Mouse (Mus musculus): ENCODE results near the gene Psmd11. TPM values are rescaled to one million over a fixed set of nuclear protein-coding genes. Genes with fewer than 3 reads are reported as not detected.

The Psmd11 gene
- polyA plus RNA-seq, 2 experiments from 2014 or later, result 258 to 279 TPM

DNA sequence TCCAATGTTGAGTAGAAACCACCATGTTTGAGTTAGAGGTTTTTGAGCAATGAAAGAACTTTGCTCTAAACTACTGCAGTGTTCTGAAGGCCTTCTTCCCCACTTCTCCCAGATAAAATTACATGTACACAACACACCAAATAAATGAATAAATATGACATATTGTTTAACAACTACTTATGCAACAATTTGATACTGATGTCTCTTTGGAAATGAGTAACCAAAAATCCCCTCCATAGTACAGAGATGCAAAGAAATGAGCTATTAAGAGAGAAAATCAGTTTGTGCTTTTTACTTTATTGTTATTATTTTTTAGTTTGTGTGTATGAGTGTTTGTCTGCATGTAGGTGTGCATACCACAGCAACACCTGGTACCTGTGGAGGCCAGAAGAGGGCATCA lies 78.1 kb downstream of the Psmd11 start:
- no peak for ATAC-seq

DNA sequence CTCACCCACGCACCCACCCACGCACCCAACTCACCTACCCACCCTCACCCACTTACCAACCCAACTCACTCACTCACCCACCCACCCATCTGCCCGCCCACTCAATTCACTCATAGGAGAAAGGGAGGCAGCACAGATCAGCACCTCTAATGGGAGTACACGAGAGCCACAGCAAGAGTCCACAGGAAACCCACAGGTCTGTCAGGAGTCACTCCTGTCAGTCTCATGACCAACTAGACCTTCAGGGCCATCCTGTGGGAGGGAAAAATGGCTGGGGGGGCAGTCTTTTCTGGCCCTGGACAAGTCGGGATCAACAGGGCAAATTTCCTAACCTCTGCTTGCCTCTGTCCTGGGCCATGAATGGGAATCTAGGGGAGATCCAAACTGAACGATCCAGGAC lies 79.4 kb downstream of the Psmd11 start:
- ATAC-seq, result no peak

DNA sequence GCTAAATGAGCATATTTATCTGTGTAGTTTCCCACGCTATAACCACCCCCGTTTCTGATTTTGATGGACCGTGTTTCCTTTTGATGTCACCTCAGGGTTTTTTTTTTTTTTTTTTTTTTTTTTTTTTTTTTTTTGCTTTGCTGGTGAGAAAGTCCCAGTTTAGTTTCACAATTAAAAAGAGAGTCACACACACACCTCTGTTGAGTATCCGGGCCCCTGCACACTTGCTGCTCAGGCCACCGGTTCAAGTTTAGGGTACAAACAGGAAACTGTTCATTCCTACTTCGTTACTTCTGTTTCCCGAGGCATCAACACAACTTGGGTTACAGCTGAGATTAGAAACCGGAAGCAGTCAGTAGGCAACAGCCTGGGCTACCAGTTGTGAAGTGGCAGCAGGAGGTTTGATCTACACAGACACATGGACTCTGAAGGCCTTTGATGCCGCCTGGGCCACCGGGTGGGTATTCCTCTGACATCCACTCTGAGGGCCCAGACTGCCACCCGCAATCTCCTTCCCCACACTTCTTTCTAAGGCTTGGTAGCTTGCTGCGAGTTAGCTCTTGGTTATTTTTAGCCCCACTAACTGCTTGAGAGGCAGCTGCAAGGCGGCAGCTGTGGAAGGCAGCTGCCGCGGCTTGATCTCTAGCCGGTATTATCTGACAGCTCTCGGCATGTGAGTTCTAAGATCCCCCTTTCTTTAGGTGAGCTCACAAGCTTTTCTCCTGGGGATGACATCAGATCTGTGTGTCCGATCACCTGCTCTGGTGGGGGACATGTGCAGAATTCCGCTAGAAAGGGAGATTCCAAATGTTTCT lies 80.2 kb downstream of the Psmd11 start:
- peak; percentile 83 for ATAC-seq

DNA sequence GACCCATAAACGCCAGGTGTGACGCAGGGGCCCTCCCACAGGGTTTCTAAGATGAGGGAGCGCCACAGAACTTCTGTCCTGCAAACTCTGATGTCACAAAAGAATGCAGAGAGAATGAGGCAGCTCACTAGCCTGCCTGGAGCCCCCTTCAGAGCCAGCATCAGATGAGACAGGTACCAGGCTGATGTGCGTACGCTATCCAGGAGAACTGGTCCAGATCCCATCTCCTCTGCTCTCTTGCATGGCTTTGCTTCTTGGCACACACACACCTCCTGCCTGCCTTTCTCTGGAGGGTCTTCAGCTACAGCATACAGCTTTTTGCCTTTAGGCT lies 80.7 kb downstream of the Psmd11 start:
- ATAC-seq, result no peak

DNA sequence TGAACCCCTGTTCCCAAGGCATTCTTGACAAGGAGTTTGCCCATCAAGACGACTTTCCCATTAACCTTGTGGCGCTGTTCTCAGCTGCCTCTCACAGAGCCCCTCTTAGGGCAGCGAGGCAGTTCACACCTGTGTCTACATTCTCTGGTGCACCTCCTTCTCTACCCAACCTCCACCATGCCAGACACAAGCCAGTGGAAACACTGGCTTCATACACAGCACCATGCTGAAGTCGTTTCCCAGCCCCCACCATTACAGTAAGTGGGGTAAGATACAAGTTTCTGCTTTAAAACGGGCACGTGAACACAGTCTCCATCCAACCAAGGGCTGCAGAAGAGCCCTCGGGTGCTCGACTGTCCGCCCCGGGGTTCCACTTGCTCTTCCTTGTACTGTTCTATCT lies 81.7 kb downstream of the Psmd11 start:
- ATAC-seq, result no peak

DNA sequence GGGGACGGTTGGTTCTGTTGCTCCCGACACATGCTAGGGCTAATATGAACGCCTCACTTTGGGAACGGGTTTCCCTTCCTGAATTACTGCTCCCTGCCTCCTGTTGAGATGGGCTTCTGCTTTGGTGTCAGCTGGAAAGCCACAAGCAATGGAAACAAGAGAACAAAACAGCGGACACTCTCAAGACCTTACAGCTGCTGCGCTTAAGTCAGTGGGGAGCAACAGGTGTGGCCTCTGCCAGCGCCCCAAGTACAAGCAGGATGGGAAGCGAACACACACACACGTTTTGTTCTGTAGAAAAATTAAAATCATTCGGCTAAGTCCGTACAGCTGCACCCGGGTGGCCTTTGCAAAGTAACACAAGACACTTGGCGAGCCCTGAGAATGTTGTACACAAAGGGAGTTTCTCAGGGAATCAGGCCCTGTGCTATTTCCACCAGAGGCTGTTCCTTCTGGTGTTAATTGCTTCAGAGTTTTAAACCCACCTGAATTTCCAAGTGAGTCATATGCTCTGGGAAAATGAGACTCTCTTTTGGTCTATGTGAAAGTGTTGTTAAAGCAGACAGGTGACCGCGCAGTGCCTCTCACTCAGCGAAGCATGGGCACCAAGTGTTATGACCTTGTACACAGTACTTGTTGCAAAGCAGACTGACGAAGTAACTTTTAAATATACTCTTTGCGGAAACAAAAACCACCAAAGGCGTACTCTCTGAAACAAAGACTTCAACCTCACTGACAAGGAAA lies 84.1 kb downstream of the Psmd11 start:
- no peak for ATAC-seq

DNA sequence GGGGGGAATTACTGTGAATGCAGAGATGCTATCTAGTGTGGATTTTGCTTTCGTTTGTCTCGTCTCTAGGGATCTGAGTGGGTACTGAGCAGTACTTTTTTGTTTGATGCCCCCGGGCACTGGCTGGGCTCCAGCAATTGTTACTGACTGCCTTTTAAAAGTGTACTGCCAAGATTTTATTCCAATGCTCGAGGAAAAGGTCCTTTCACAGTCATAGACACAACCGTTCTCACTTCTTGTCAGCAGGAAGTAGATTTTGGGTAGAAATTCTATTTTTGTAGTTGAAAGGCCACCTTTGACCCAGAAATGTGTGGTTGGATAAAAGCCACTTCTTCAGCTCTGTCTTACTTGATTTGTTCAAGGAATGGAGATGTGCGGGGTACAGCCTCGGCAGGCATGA lies 85.4 kb downstream of the Psmd11 start:
- no peak for ATAC-seq

DNA sequence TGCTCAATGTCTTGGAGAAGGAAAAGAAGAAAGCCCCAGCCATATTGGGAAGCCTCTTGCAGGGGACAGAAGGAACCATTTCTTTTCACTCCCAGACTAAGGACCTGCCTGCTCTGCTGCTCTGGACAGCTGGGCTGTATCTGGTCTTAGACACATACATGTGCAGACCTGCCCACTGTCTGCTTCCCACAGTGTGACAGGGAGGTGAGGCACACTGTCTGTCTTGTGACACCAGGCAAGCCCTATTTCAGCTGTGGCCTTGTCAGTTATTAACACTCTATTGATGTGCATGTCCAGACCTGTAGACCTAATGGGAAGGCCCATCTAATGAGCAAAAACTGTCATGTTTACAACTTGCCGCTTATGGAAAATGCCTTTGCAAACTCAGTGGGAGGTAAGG lies 86.9 kb downstream of the Psmd11 start:
- no peak for ATAC-seq

DNA sequence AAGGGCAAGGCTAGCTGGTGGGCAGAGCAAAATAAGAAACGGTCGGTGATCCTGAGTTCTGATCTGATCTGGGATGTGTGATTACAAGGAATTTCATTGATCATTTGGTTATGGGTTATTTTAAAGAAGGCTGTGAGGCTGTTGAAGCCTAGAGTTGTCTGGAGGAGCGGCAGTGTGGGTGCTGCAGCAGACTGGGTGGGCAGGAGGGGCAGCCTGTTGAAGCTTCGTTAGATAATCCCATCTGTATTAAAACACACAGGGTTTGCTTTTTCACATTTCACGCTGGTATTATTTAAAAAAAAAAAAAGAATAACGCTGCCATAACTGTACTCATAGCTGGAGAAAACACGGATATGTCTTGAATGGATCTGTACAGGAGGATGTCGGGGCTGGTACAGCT lies 87.5 kb downstream of the Psmd11 start:
- no peak for ATAC-seq

DNA sequence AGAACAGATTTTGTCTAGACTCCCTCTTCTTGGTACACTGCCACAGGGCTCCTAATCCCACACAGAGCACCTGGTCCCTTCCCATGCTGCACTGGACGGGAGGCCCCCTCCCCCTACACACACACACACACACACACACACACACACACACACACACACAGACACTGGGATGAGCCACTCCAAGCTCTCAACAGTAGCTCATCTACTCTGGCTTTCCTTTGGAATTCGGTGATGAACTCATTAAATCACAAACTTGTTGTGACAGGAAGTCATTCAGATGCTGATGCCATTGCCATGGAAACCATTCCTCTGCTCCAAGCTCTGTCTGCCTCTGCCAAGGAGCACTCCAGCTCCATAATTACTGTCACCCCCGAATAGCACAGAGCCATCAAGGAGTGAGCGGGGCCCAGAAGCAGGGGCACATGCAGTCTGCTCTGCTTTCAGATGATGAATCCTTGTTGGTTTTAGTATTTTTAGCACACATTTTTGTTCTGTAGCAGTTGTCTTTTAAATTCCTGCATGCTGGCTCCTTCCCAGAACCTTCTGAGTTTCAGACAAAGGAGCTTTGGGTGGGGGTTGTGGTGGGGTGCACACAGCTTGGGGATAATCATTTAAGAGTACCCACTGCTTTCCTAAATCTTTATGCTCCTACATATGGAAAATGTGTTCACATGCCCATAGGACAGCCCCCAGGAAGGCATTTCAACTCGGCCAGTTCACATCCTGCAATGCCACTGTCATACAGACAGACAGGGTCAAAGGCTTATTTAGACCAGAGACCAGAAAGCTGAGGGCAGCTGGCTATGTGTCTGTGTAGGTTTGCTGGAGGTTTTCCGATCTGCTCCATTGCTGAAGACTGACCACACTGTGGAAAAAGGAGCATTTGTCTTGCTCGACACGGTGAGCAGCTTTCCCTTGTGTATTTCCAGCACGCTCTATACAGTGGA lies 90.3 kb downstream of the Psmd11 start:
- no peak for ATAC-seq

DNA sequence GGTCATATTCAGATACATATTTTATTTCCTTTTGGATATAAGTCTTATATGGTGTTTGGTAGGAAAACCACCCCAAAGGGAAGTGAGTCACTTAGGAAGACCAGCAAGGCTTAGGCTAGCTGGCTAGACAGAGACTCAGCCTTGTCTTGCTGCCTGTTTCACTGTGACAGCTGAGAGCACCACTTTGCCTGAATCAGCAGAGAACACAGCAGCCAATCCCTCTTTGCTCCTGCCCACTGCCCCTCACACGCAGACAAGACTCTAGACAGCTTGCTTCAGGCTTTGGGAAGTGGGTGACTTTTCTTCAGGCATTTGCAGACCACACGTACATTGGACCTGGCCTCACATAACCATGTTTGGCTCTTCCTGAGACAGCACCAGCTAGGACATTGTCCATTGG lies 92.7 kb downstream of the Psmd11 start:
- ATAC-seq, result no peak

Other genes starting within 250 kb of the Psmd11 start
- gene Rnf135, start 244.8 kb upstream of the Psmd11 start, polyA plus RNA-seq (2017; shearing (Covaris generic)), result 10 to 100 TPM in 1 of 2 experiments, 1 to 10 TPM in 1; 8.4 to 11.3 TPM
- 10 to 100 TPM; 25.1 to 28.2 TPM for gene Rhot1, start 219.6 kb upstream of the Psmd11 start, polyA plus RNA-seq (2017; shearing (Covaris generic))
- gene Rhbdl3, start 127.7 kb upstream of the Psmd11 start, polyA plus RNA-seq (2017; shearing (Covaris generic)), result 1 to 10 TPM in 1 of 2 experiments, under 1 TPM in 1; 0.82 to 1.6 TPM
- 10 to 100 TPM; 10.4 to 15.6 TPM for gene 5730455P16Rik, start 50.6 kb upstream of the Psmd11 start, polyA plus RNA-seq (2017; shearing (Covaris generic))
- 100 to 1,000 TPM; 270 to 312 TPM for gene Zfp207, start 45.3 kb upstream of the Psmd11 start, polyA plus RNA-seq (2017; shearing (Covaris generic))
- under 1 TPM; 0.87 to 0.98 TPM for gene Cdk5r1, start 48.4 kb downstream of the Psmd11 start, polyA plus RNA-seq (2017; shearing (Covaris generic))